Mouse (Mus musculus): ENCODE results near the gene Il18rap.

Gene Il18rap

DNA sequence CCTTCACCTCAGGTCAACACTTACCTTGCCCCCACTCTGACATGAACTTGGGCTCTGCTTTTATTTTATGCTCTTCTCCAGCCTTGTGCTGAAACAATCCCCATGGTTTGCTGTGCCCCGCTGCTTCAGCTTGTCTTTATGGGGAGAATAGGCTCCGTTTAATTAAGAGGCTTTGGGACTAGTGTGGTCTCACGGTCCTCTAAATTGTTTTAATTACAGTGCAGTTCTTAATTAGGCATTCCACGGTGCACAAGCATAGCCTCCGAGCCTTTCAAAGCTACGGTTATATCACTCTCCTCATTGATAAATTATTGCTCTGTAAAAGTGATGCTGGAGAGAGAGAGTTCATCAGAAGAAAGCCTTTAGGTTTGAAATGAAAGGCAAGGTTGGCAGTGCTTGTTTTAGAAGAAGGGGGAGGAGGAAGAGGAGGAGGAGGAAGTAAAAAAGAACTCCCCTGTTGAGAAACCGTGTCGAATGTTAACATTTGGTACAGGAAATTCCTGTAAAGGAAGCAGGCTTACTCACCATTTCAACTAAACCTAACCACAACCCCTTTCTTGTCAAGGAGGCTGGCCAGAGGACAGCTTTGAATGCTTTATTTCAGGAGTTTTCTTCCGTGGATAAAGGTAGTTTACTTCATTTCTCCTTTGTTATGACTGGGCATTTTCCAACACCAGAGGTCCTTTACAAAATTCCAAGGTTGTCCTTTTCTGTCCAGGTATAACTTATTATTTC lies at the start of gene Il18rap:
TSS of gene Il18rap (plus strand) at position 512 of the 735 bp plus-strand sequence.
- DNase-seq (ENCODE audit: low spot score): no peak

- peak; percentile 27 for DNase-seq (ENCODE audit: low spot score)
Measured at GRCm38 (mm10) chr1:40465477-40466430, 49.4 kb upstream of the Il18rap start, which contains the start of gene Il18r1. TSS of gene Il18r1 (plus strand) at chr1:40465552.

GRCm38 (mm10) chr1:40467306-40467705 lies 47.9 kb upstream of the Il18rap start:
- no peak for DNase-seq (ENCODE audit: low spot score)

DNA sequence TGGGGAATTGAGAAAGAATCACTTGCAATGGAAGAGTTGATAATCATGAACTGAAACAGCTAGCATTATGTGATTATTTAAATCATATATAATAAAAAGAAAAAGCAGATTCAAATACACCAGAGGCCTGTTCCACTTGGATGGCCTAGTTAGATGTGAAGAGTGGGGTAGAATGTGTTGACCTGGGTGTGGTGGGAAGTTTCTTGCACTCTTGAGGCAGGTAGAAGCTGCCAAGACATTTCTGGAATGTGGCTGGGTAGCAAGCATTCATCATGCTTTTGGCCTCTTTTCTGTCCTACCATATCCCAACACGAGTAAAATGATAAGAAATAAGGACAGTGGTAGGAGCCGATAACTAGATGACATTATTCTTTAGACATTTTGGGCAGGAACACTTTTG lies 46.4 kb upstream of the Il18rap start:
- no peak for DNase-seq (ENCODE audit: low spot score)

GRCm38 (mm10) chr1:40469900-40470299 lies 45.3 kb upstream of the Il18rap start:
- no peak for DNase-seq (ENCODE audit: low spot score)

- no peak for DNase-seq (ENCODE audit: low spot score)
Measured at GRCm38 (mm10) chr1:40472401-40472800, 42.8 kb upstream of the Il18rap start.

DNA sequence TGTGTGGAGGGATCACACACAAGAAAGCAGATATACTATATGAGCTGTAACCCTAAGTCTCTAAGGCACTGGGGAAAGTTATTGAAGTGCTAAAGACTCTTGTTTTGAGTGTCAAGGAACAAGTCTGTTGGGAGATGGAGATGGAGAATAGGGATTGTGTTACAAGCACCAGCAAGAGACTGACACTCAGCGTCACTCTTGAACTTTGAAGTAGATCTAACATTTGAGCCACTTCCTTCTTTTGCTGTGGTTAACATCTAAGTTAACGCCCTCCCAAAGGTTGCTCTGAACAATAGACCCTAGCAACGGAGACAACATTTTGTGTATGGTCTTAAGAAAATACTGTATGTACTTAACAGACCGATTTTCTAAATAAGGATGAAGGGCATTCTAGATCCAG lies 41.5 kb upstream of the Il18rap start:
- DNase-seq (ENCODE audit: low spot score): no peak

DNA sequence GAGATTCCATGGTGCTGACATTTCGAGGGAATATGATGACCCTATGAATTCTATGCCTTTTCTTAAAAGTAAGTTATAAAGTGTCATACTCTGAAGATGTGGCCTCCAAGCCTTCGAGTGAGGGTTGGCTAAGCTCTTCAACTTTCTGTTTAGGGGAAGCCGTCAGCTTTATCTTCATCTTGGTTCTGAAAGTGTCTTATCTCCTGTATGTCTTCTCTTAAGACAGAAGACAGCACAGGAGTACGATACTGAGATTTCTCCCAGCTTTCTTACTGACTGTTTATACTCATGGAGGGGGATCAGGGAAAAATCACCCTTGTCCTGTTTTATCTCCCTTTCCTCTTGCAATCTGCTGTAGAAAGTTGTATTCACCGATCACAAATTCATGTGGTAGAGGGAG lies 40.8 kb upstream of the Il18rap start:
- DNase-seq (ENCODE audit: low spot score): no peak

GRCm38 (mm10) chr1:40475697-40476096 lies 39.5 kb upstream of the Il18rap start:
- DNase-seq (ENCODE audit: low spot score): no peak

- DNase-seq (ENCODE audit: low spot score): no peak
Measured at GRCm38 (mm10) chr1:40476756-40477155, 38.4 kb upstream of the Il18rap start.

DNA sequence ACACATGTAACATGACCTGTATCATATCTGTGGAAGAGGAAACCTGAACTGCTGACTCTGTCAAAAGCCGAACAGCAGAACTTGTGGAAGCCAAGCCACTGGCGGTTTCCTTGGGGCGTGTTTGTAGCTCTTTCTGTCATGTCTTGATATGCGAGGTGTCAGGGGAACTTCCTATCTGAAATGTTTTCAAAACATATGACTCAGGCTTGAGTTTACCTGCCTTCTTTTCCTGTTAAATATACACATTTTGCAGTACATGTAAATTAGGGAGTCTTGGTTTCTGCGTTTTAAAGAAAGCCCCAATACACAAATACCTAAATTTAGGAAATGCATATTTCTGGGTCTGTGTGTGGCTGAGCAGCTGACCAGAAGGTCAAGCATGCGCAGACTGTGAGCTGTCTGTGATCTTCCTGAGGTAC lies 35.6 kb upstream of the Il18rap start:
- DNase-seq (ENCODE audit: low spot score): no peak

GRCm38 (mm10) chr1:40494594-40494993 lies 20.6 kb upstream of the Il18rap start:
- DNase-seq (ENCODE audit: low spot score): no peak

GRCm38 (mm10) chr1:40499708-40500107 lies 15.5 kb upstream of the Il18rap start:
- DNase-seq (ENCODE audit: low spot score): no peak

DNA sequence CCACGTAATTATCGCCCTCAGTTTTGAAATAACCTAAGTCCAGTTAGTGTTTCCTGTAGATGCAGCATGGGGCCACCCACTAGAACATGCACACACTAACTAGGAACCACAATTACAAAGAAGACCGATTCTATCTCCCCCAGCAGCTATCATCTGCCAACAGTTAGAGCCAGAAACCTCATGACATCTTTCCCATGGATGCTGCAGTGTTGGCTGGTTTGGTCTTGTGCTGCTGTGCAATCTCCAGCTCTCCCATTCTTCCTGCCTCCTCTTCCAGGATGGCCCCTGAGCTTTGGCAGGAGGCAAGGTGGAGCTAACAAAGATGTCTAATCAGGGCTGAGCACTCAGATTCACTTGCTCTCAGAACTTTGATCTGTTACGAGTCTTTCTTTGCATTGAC lies 14.0 kb upstream of the Il18rap start:
- no peak for DNase-seq (ENCODE audit: low spot score)

DNA sequence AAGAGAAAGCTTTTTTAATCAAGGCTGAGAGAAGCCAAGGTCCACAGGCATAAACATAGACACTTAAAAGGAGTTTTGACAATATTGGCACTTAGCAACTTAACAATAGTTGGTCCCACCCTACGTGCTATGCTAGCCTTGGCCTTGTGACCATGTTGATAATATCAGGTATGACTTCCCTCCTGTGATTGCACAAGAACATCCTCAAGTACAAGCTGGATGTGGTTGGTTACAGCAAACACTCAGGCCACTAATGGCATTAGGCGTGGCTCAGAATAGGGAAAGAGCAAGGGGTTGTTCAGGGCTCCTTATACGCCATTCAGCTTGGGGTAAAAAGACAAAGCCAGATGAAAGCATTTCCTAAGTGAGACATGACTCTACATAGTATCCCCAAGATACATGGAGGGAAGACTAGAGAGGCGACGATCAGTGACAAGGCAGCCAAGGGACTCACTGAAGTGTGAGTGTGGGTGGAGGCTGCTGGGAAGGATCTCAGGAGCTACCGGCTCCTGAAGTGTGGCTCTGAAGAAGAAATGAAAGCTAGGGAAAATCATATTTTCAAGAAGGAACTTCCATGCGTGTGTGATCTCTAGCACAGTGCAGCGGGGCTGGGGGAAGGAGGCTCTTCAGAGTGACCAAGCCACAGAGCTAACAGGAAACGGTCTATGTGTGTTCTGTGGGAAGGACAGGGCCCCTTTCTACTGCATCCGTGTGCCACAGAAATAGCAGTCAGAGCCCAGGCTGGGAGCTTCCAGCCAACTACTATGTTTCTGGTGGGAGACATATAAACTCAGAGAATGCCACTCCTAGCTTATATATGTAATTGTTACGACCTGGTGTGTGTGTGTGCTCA lies 13.4 kb upstream of the Il18rap start:
- no peak for DNase-seq (ENCODE audit: low spot score)

- no peak for DNase-seq (ENCODE audit: low spot score)
Measured at GRCm38 (mm10) chr1:40504548-40504947, 10.6 kb upstream of the Il18rap start.

- no peak for DNase-seq (ENCODE audit: low spot score)
Measured at GRCm38 (mm10) chr1:40516364-40516763, 1.2 kb downstream of the Il18rap start.

GRCm38 (mm10) chr1:40522918-40523317 lies 7.8 kb downstream of the Il18rap start:
- no peak for DNase-seq (ENCODE audit: low spot score)

- DNase-seq (ENCODE audit: low spot score): no peak
Measured at GRCm38 (mm10) chr1:40523971-40524722, 9.0 kb downstream of the Il18rap start.

DNA sequence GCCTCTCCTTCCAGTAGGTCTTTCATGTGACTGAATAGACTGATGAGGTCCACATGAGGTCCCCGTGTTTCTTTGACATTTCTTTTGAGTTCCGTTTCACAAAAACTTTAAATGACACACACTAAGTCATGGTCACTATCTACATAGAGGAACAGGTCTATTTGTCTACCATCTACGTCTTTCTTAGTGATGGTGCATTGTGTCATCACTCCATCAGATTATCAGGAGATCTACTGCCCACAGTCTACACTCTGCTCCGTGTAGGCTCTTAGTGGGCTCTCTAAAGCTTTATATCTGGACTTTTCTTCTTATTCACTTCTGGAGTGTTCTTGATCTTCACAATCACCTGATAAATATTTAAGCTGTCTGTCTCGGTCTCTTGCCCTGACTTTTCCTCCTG lies 14.1 kb downstream of the Il18rap start:
- no peak for DNase-seq (ENCODE audit: low spot score)

DNA sequence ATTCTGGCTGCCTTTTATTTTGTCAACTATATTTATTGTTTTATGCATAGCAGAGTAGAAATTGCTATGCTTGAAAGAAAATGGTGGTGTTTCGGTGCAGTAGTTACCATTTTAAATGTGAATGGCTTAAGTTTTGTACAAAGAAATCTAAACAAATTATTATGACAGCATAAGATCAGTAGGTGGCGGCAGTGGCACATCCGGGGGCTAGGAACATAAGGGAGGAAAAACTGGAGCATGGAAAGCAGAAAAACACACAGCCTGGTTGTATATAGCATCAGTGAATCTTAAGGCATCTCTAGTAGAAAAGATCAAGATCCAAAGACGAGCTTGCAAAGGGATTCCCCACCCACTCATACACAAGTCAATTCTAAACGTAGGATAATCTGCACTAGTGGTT lies 22.4 kb downstream of the Il18rap start:
- DNase-seq (ENCODE audit: low spot score): no peak

All from ovary, postnatal 14 days (tissue).